ENCODE assay signal across 8 mouse cellular contexts in the genomic region with DNA sequence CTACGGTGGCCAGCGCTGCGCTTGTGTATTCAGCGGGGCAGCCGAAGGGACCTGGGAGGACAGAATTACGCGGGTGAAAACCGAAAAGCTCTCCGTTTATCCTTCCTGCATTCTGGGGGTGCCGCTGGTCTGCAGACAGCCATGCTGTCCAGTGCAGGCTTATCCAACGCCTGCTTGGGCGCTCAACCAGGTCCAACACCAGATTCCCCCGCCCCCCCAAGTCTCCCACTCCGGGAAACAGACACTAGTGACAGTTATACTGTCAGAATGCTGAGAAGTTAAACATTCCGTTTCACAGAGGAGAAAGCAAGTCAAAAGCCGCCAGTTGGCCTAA. TPM values are rescaled to one million over a fixed set of nuclear protein-coding genes. Genes with fewer than 3 reads are reported as not detected.
A peak's percentile ranks its signal among the peaks of the same experiment; 100 is the strongest.
DNase-seq lines count a peak whose midpoint lies in the region; ATAC-seq and TF ChIP-seq lines count a peak whose summit lies in the region.

No protein-coding gene starts in this region.

- H3K36me3 ChIP-seq in kidney, embryonic 16.5 days (ENCODE audit: insufficient read depth, low read length), result peaks cover 15% of the 10 kb centered on the region
- H3K36me3 ChIP-seq in hindbrain, embryonic 16.5 days (ENCODE audit: control insufficient read depth, insufficient read depth, low read length), result no peaks in the 10 kb centered on the region
- H3K36me3 ChIP-seq in midbrain, embryonic 16.5 days (ENCODE audit: control insufficient read depth, insufficient read depth, low read length), result no peaks in the 10 kb centered on the region

- H3K9ac ChIP-seq in kidney, embryonic 16.5 days (replicated peaks; ENCODE audit: low read length), result peak overlapping the region; percentile 65
- peak overlapping the region; percentile 69 for H3K9ac ChIP-seq in hindbrain, embryonic 16.5 days (ENCODE audit: low read depth, low read length)
- peak overlapping the region; percentile 66 for H3K9ac ChIP-seq in midbrain, embryonic 16.5 days (ENCODE audit: low read depth, low read length)

- no peaks in the 10 kb centered on the region for H3K27me3 ChIP-seq in kidney, embryonic 16.5 days (ENCODE audit: insufficient read depth, low read length)
- no peaks in the 10 kb centered on the region for H3K27me3 ChIP-seq in hindbrain, embryonic 16.5 days (replicated peaks; ENCODE audit: control insufficient read depth, insufficient read depth, low read length)
- H3K27me3 ChIP-seq in midbrain, embryonic 16.5 days (ENCODE audit: control insufficient read depth, insufficient read depth, low read depth, low read length), result no peaks in the 10 kb centered on the region

- H3K4me1 ChIP-seq in kidney, embryonic 16.5 days (ENCODE audit: insufficient read depth, low read length), result peaks cover 15% of the 10 kb centered on the region
- H3K4me1 ChIP-seq in cortical plate, adult 2 months (ENCODE audit: control insufficient read depth, insufficient read depth, low read length), result no peaks in the 10 kb centered on the region
- peaks cover 15% of the 10 kb centered on the region for H3K4me1 ChIP-seq in hindbrain, embryonic 16.5 days (ENCODE audit: control insufficient read depth, insufficient read depth, low read depth, low read length)
- H3K4me1 ChIP-seq in midbrain, embryonic 16.5 days (ENCODE audit: control insufficient read depth, insufficient read depth, low read length), result peaks cover 26% of the 10 kb centered on the region

- DNase-seq in kidney, postnatal 10 days, result no peak
- DNase-seq in ovary, postnatal 36 days (ENCODE audit: low spot score), result no peak
- DNase-seq in thymus, adult 18-20 months, result no peak
- no peak for DNase-seq in cerebellum, adult 9-11 months

- H3K4me3 ChIP-seq in kidney, embryonic 16.5 days (ENCODE audit: low read length), result peak overlapping the region; percentile 76
- peak overlapping the region; percentile 74 for H3K4me3 ChIP-seq in cortical plate, adult 2 months (ENCODE audit: insufficient read depth, low read length)
- H3K4me3 ChIP-seq in hindbrain, embryonic 16.5 days (ENCODE audit: low read length), result peak overlapping the region; percentile 79
- H3K4me3 ChIP-seq in midbrain, embryonic 16.5 days (ENCODE audit: low read depth, low read length), result peak overlapping the region; percentile 82

- TF ChIP-seq POLR2A in cortical plate, adult 2 months (IDR thresholded peaks at IDR 0.05; ENCODE audit: extremely low read depth, insufficient read depth, low read length), result no peak

- peak overlapping the region; percentile 88 for H3K27ac ChIP-seq in kidney, embryonic 16.5 days (ENCODE audit: low read length)
- no peak overlapping the region for H3K27ac ChIP-seq in cortical plate, adult 2 months (ENCODE audit: insufficient read depth, low read length)
- peak overlapping the region; percentile 83 for H3K27ac ChIP-seq in hindbrain, embryonic 16.5 days (ENCODE audit: low read depth, low read length)
- H3K27ac ChIP-seq in midbrain, embryonic 16.5 days (ENCODE audit: low read length), result peak overlapping the region; percentile 97

- ATAC-seq in kidney, embryonic 16.5 days (ENCODE audit: low FRiP score, low TSS enrichment), result no peak
- no peak for ATAC-seq in hindbrain, embryonic 16.5 days
- no peak for ATAC-seq in midbrain, embryonic 16.5 days

- no peaks in the 10 kb centered on the region for H3K9me3 ChIP-seq in kidney, embryonic 16.5 days (ENCODE audit: low read length)
- no peaks in the 10 kb centered on the region for H3K9me3 ChIP-seq in hindbrain, embryonic 16.5 days (ENCODE audit: control insufficient read depth, low read length)
- no peaks in the 10 kb centered on the region for H3K9me3 ChIP-seq in midbrain, embryonic 16.5 days (replicated peaks; ENCODE audit: control insufficient read depth, low read length, poor library complexity, severe bottlenecking)

- TF ChIP-seq CTCF in cortical plate, adult 2 months (IDR thresholded peaks at IDR 0.05; ENCODE audit: extremely low read depth, insufficient read depth, low read length), result no peak

- peak overlapping the region; percentile 88 for H3K4me2 ChIP-seq in kidney, embryonic 16.5 days (replicated peaks; ENCODE audit: low read depth, low read length)
- H3K4me2 ChIP-seq in hindbrain, embryonic 16.5 days (ENCODE audit: low read length), result peak overlapping the region; percentile 92
- peak overlapping the region; percentile 90 for H3K4me2 ChIP-seq in midbrain, embryonic 16.5 days (ENCODE audit: low read length)

- WGBS in kidney, embryonic 16.5 days, result under 1% methylated on average over 16 of the region's 16 CpGs
- WGBS in hindbrain, embryonic 16.5 days, result under 1% methylated on average over 16 of the region's 16 CpGs
- 2% methylated on average over 16 of the region's 16 CpGs for WGBS in midbrain, embryonic 16.5 days

RNA-seq across cellular contexts. Expression of a gene that starts 24.5 kb away (rescaled TPM):
- 11.8 and 13.9 TPM in 2 replicates for polyA plus RNA-seq in kidney, embryonic 16.5 days (2015; fragmentation: Nextera tagmentation; extraction: Ambion mirVana)
- 18.1 and 19.6 TPM in 2 replicates for polyA plus RNA-seq in cortical plate, adult 2 months (2012; rRNA removed)
- polyA plus RNA-seq in hindbrain, embryonic 16.5 days (2015; fragmentation: Nextera tagmentation; extraction: Ambion mirVana), result 21.4 TPM in 2 replicates
- polyA plus RNA-seq in midbrain, embryonic 16.5 days (2015; fragmentation: Nextera tagmentation; extraction: Ambion mirVana), result 20.0 and 22.4 TPM in 2 replicates

RNA-seq across cellular contexts. Expression of a gene that starts 40.9 kb away (rescaled TPM):
- polyA plus RNA-seq in kidney, embryonic 16.5 days (2015; fragmentation: Nextera tagmentation; extraction: Ambion mirVana), result 91.9 and 99.8 TPM in 2 replicates
- 22.9 and 23.9 TPM in 2 replicates for polyA plus RNA-seq in cortical plate, adult 2 months (2012; rRNA removed)
- 67.1 and 71.6 TPM in 2 replicates for polyA plus RNA-seq in hindbrain, embryonic 16.5 days (2015; fragmentation: Nextera tagmentation; extraction: Ambion mirVana)
- polyA plus RNA-seq in midbrain, embryonic 16.5 days (2015; fragmentation: Nextera tagmentation; extraction: Ambion mirVana), result 75.2 and 87.6 TPM in 2 replicates

RNA-seq across cellular contexts. Expression of a gene that starts 57.4 kb away (rescaled TPM):
- 0.07 and 0.09 TPM in 2 replicates for polyA plus RNA-seq in kidney, embryonic 16.5 days (2015; fragmentation: Nextera tagmentation; extraction: Ambion mirVana)
- polyA plus RNA-seq in cortical plate, adult 2 months (2012; rRNA removed), result 0.66 and 0.71 TPM in 2 replicates
- 0.19 and 0.21 TPM in 2 replicates for polyA plus RNA-seq in hindbrain, embryonic 16.5 days (2015; fragmentation: Nextera tagmentation; extraction: Ambion mirVana)
- polyA plus RNA-seq in midbrain, embryonic 16.5 days (2015; fragmentation: Nextera tagmentation; extraction: Ambion mirVana), result not detected in 2 replicates
